Mouse (Mus musculus) lung, postnatal 0 days (tissue): ENCODE data around the gene Fxr1.

ENCODE experiments used
- CTCF ChIP-seq: IDR thresholded peaks from 2 replicates; pipeline ENCODE4 v1.5.1; 2016; ENCODE audit warnings: antibody characterized with exemption, mild to moderate bottlenecking
- EP300 ChIP-seq: IDR thresholded peaks from 2 replicates; pipeline ENCODE4 v1.6.1; 2016; ENCODE audit warnings: antibody characterized with exemption, mild to moderate bottlenecking, control low read depth

DNA sequence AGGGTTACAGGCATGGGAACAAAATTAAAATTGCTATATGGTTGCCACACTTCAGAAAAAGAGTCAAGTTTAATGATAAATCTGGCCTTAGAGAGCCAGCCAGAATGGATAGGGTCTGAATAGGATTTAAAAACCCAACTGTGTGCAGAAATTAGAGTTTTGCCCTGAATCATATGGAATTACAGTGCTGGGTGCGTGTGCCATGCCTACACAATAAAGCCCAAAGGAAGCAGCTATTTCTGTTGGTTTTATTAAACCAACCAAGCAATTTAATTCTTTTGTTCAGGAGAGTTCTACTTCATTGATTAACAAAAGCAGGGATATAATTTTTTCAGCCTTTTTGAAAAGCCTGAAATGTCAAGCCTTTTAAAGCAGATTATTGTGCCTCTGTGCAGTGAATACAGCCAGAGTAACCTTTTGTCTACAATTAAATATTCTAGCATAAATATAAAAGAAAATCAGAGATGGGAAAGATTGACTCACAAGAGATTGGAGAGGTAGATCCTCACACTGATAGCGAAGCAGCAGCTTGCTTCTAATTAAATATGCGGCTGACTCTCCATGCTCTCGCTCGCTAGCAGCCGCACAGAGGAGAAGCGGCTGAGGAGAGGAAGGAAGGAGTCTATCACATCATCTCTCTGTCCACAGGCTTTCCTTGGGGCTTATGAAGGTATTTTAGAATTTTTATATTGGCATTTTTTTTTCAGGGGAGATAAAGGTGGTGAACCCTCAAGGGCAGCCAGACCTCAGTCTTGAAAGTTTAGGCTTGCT lies 84.3 kb downstream of the Fxr1 start:
- TF ChIP-seq CTCF = no peak
- no peak for TF ChIP-seq EP300
